8 mouse cellular contexts compared by ENCODE assay signal in genomic region chr2:140670457-140670856, GRCm38 (mm10). TPM values are rescaled to one million over a fixed set of nuclear protein-coding genes. Genes with fewer than 3 reads are reported as not detected.
DNase-seq lines count a peak whose midpoint lies in the region; ATAC-seq and TF ChIP-seq lines count a peak whose summit lies in the region.

No protein-coding gene starts in this region.

- peaks cover 8% of the 10 kb centered on the region; the same call in 1 of the 2 replicates for H3K4me1 ChIP-seq in forebrain, postnatal 0 days (ENCODE audit: insufficient read depth)
- peaks cover 35% of the 10 kb centered on the region for H3K4me1 ChIP-seq in midbrain, embryonic 10.5 days
- H3K4me1 ChIP-seq in stomach, embryonic 15.5 days = no peaks in the 10 kb centered on the region

- H3K9me3 ChIP-seq in forebrain, postnatal 0 days (ENCODE audit: low read length) = no peaks in the 10 kb centered on the region
- no peaks in the 10 kb centered on the region for H3K9me3 ChIP-seq in midbrain, embryonic 10.5 days (replicated peaks)
- H3K9me3 ChIP-seq in stomach, embryonic 15.5 days = no peaks in the 10 kb centered on the region

- under 1% methylated on average over 12 of the region's 12 CpGs for WGBS in forebrain, postnatal 0 days
- WGBS in midbrain, embryonic 10.5 days = 0% methylated on average over 12 of the region's 12 CpGs
- 2% methylated on average over 12 of the region's 12 CpGs for WGBS in stomach, embryonic 15.5 days

- H3K36me3 ChIP-seq in forebrain, postnatal 0 days (ENCODE audit: insufficient read depth) = no peaks in the 10 kb centered on the region
- no peaks in the 10 kb centered on the region for H3K36me3 ChIP-seq in midbrain, embryonic 10.5 days
- H3K36me3 ChIP-seq in stomach, embryonic 15.5 days = no peaks in the 10 kb centered on the region

- peak overlapping the region; percentile 74 for H3K9ac ChIP-seq in forebrain, postnatal 0 days
- peak overlapping the region; percentile 50 for H3K9ac ChIP-seq in stomach, embryonic 15.5 days

- TF ChIP-seq CTCF in forebrain, postnatal 0 days (IDR thresholded peaks at IDR 0.05; ENCODE audit: low read depth) = peak; percentile 50

- H3K4me2 ChIP-seq in forebrain, postnatal 0 days (ENCODE audit: low read depth) = peak overlapping the region; percentile 61
- peak overlapping the region; percentile 63 for H3K4me2 ChIP-seq in stomach, embryonic 15.5 days

- intact Hi-C loops in left cerebral cortex, postnatal 25 days (cut with DNase I) = loop anchor here (2.0 to 5.0 kb wide), 3 partner anchors 338 to 1582 kb away; no protein-coding TSS in a partner anchor

- peak overlapping the region; percentile 86 for H3K27ac ChIP-seq in forebrain, postnatal 0 days (ENCODE audit: low read depth, low read length)
- H3K27ac ChIP-seq in midbrain, embryonic 10.5 days (replicated peaks) = peak overlapping the region; percentile 92
- peak overlapping the region; percentile 80 for H3K27ac ChIP-seq in stomach, embryonic 15.5 days

- peak; percentile 47 for DNase-seq in NIH3T3 (ENCODE audit: low read depth)
- DNase-seq in cerebellum, adult 11 months = peak; percentile 52
- DNase-seq in forebrain, postnatal 0 days = peak; percentile 85
- peak; percentile 35 for DNase-seq in kidney, adult 18-20 months
- DNase-seq in left cerebral cortex, postnatal 25 days (ENCODE audit: low spot score in 2 of 2) = peak; percentile 72 to 79
- peak; percentile 70 for DNase-seq in midbrain, embryonic 10.5 days (ENCODE audit: low spot score)

- peak; percentile 57 for ATAC-seq in forebrain, postnatal 0 days
- no peak for ATAC-seq in stomach, embryonic 15.5 days (ENCODE audit: insufficient read depth, low FRiP score, low read depth)
- ATAC-seq in activated CD4-positive, CD25-positive, alpha-beta regulatory T cell, adult 4 months = no peak

- H3K27me3 ChIP-seq in forebrain, postnatal 0 days (ENCODE audit: insufficient read depth, low read length) = no peaks in the 10 kb centered on the region
- peaks cover 20% of the 10 kb centered on the region for H3K27me3 ChIP-seq in midbrain, embryonic 10.5 days (ENCODE audit: low read depth, poor library complexity, severe bottlenecking)
- H3K27me3 ChIP-seq in stomach, embryonic 15.5 days (replicated peaks) = no peaks in the 10 kb centered on the region

- peak overlapping the region; percentile 61 for H3K4me3 ChIP-seq in forebrain, postnatal 0 days (ENCODE audit: low read depth, low read length)
- peak overlapping the region; percentile 66 for H3K4me3 ChIP-seq in midbrain, embryonic 10.5 days
- peak overlapping the region; percentile 58 for H3K4me3 ChIP-seq in stomach, embryonic 15.5 days (replicated peaks)

RNA-seq across cellular contexts. Expression of gene Flrt3, which starts 0.8 kb away (rescaled TPM):
- total RNA-seq in forebrain, postnatal 0 days (2014; rRNA removed) = 38.9 and 43.7 TPM in 2 replicates
- 38.4 and 38.6 TPM in 2 replicates for polyA plus RNA-seq in forebrain, postnatal 0 days (2015; fragmentation: Nextera tagmentation; extraction: Ambion mirVana)
- total RNA-seq in left cerebral cortex, postnatal 25 days (2021) = 10 to 100 TPM; 32.2 to 32.6 TPM
- 71.3 and 72.2 TPM in 2 replicates for polyA plus RNA-seq in midbrain, embryonic 10.5 days (2016; fragmentation: Nextera tagmentation; extraction: Ambion mirVana)
- 18.2 and 23.7 TPM in 2 replicates for polyA plus RNA-seq in stomach, embryonic 15.5 days (2015; fragmentation: Nextera tagmentation; extraction: Ambion mirVana)
- under 1 TPM in 1 of 2 experiments, not detected in 1; 0.22 TPM for polyA plus RNA-seq in activated CD4-positive, CD25-positive, alpha-beta regulatory T cell, adult 4 months (2017; shearing (Covaris generic))

Comparison
In these comparisons a context has a peak if more than half of its experiments do, and no peak if none do; other contexts are left out.
1. DNase-seq: peak in every context shown above with its lines; median percentile 85 in forebrain, postnatal 0 days; 76 in left cerebral cortex, postnatal 25 days; 70 in midbrain, embryonic 10.5 days; 52 in cerebellum, adult 11 months; 47 in NIH3T3; 35 in kidney, adult 18-20 months.
2. RNA of gene Flrt3, which starts 0.8 kb away (polyA plus RNA-seq): 71.3 to 72.2 TPM in midbrain, embryonic 10.5 days, 38.4 to 38.6 TPM in forebrain, postnatal 0 days and 18.2 to 23.7 TPM in stomach, embryonic 15.5 days; 0.22 TPM in activated CD4-positive, CD25-positive, alpha-beta regulatory T cell, adult 4 months; every median in the first group is over 10 times any median in the second.
3. Peak in every context shown above with its lines, with median percentiles within 50 percentile points of each other: H3K27ac ChIP-seq and H3K4me3 ChIP-seq.